ENCODE assay signal across 13 mouse cellular contexts in the genomic region with DNA sequence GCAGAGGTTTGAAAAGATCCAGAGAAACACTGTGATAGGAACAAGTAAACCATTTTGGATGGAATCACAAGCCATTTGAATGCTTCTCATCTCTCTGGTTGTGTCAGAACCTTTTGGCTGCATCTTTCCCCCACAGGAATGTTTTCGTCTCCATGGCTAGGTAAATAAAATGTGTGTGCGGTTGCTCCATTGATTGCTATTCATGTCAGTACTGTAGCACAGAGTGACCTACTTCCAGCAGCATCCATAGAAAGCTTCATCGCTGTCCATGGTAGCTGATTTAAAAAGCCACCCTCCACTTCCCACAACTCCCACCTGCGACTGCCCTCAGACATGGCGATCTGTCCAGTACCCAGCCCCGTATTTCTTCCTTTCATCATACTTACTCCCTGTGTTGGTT.
DNase-seq lines count a peak whose midpoint lies in the region; ATAC-seq lines count a peak whose summit lies in the region.
"Had no signal": no experiment of that assay in that cellular context is flagged by ENCODE, and none has a peak within 500 bp of the region (broad histone marks: within the 10 kb centered on the region; RNA-seq: fewer than 3 reads in every experiment).

No protein-coding gene starts in this region.

- intact Hi-C loops in left cerebral cortex, postnatal 14 days (cut with DNase I) = no loop called here
- intact Hi-C loops in heart, postnatal 14 days (cut with DNase I) = no loop called here

- WGBS in kidney, embryonic 15.5 days = 62% methylated on average over 6 of the region's 6 CpGs

- no peaks in the 10 kb centered on the region for H3K27me3 ChIP-seq in kidney, embryonic 15.5 days
- H3K27me3 ChIP-seq: forebrain, embryonic 15.5 days; limb, embryonic 15.5 days had no signal

- H3K4me3 ChIP-seq in kidney, embryonic 15.5 days (replicated peaks) = no peak overlapping the region
- H3K4me3 ChIP-seq: forebrain, embryonic 15.5 days; heart, embryonic 10.5 days; limb, embryonic 15.5 days had no signal

- H3K27ac ChIP-seq in kidney, embryonic 15.5 days = no peak overlapping the region
- H3K27ac ChIP-seq: forebrain, embryonic 15.5 days; heart, embryonic 10.5 days; limb, embryonic 15.5 days; macrophage had no signal

- no peak overlapping the region for H3K4me2 ChIP-seq in kidney, embryonic 15.5 days
- H3K4me2 ChIP-seq: forebrain, embryonic 15.5 days; limb, embryonic 15.5 days had no signal

- H3K9me3 ChIP-seq in kidney, embryonic 15.5 days (replicated peaks) = no peaks in the 10 kb centered on the region
- H3K9me3 ChIP-seq: forebrain, embryonic 15.5 days; heart, embryonic 10.5 days; limb, embryonic 15.5 days had no signal

- no peak for ATAC-seq in kidney, embryonic 15.5 days (replicated peaks; ENCODE audit: low FRiP score)
- ATAC-seq: forebrain, embryonic 15.5 days; inflammation-experienced regulatory T-cells, adult 6 months had no signal

- no peaks in the 10 kb centered on the region for H3K36me3 ChIP-seq in kidney, embryonic 15.5 days
- H3K36me3 ChIP-seq: heart, embryonic 10.5 days; limb, embryonic 15.5 days had no signal

- DNase-seq in kidney, postnatal 10 days = peak; percentile 8
- DNase-seq in Muller cell, postnatal 12 days (ENCODE audit: inconsistent ontology term) = peak; percentile 84
- peak; percentile 32 for DNase-seq in brain, adult 2 months (ENCODE audit: low read depth, low spot score)
- peak; percentile 12 to 64 for DNase-seq in left cerebral cortex, postnatal 14 days (ENCODE audit: low spot score in 2 of 2)
- no peak for DNase-seq in heart, postnatal 14 days
- no peak for DNase-seq in cerebellum, postnatal 4 days (ENCODE audit: low spot score in 2 of 2)
- DNase-seq: thymus, postnatal 25 days had no signal

- H3K4me1 ChIP-seq in kidney, embryonic 15.5 days = no peaks in the 10 kb centered on the region
- H3K4me1 ChIP-seq: heart, embryonic 10.5 days; limb, embryonic 15.5 days had no signal

- no peak overlapping the region for H3K9ac ChIP-seq in kidney, embryonic 15.5 days
- H3K9ac ChIP-seq: forebrain, embryonic 15.5 days; limb, embryonic 15.5 days had no signal

Comparison
In these comparisons a context has a peak if more than half of its experiments do, and no peak if none do; other contexts are left out.
1. DNase-seq: peak in kidney, postnatal 10 days (single experiment), Muller cell, postnatal 12 days (single experiment), brain, adult 2 months (single experiment) and left cerebral cortex, postnatal 14 days (2 of 2); none in heart, postnatal 14 days (0 of 2) and cerebellum, postnatal 4 days (0 of 2).